Mouse (Mus musculus): ENCODE results near the gene Olfr507. TPM values are rescaled to one million over a fixed set of nuclear protein-coding genes. Genes with fewer than 3 reads are reported as not detected.

Gene Olfr507
- polyA plus RNA-seq, 1 experiment from 2014 or later: not detected

GRCm38 (mm10) chr7:108666118-108666517 is 44.5 kb downstream of the Olfr507 start, which contains the start of gene Olfr510:
TSS of gene Olfr510 (plus strand) at chr7:108666418.
- ATAC-seq (replicated peaks; ENCODE audit: extremely low read depth, insufficient read depth, low FRiP score): no peak

DNA sequence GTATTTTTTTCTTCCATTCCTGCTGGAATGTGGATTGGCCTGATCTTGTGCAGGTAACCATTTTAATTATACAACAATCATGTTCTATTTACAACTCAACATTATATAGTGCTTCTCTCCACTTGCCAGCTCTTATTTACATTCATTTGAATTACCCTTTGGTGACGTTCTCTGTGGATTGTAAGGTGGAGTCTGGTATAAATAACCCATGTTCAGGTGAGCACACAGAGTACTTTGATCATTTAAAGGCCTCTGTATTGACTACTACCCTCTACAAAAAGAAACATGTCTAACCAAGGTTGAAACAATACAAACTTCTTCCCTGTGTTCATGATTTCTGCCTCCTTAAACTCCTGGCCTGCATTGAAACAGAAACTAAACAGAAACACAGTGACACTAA is 49.4 kb downstream of the Olfr507 start:
- no peaks in the 10 kb centered on the region for H3K36me3 ChIP-seq (ENCODE audit: control insufficient read depth, insufficient read depth)
- no peaks in the 10 kb centered on the region for H3K4me1 ChIP-seq (ENCODE audit: control insufficient read depth, insufficient read depth, low read length)
- H3K27me3 ChIP-seq (ENCODE audit: control insufficient read depth, insufficient read depth, low read length): no peaks in the 10 kb centered on the region
- no peak overlapping the region for H3K27ac ChIP-seq (ENCODE audit: low read length)
- ATAC-seq (replicated peaks; ENCODE audit: extremely low read depth, insufficient read depth, low FRiP score): no peak
- H3K4me2 ChIP-seq (ENCODE audit: low read depth, low read length): no peak overlapping the region
- WGBS: 55% methylated on average over 1 of the region's 1 CpGs
- no peak overlapping the region for H3K4me3 ChIP-seq (ENCODE audit: low read length)
- H3K9me3 ChIP-seq (replicated peaks; ENCODE audit: control insufficient read depth, low read length): peaks cover 2% of the 10 kb centered on the region; the same call in 1 of the 2 replicates
- H3K9ac ChIP-seq (ENCODE audit: low read length): no peak overlapping the region

More at GRCm38 (mm10) chr7:108666118-108666517, 44.5 kb downstream of the Olfr507 start, which contains the start of gene Olfr510:
- Histone ChIP-seq H3K9me3 (replicated peaks; ENCODE audit: control insufficient read depth, low read length) (peaks cover 2% of the 10 kb centered on the region; the same call in 1 of the 2 replicates), H3K4me2 (ENCODE audit: low read depth, low read length) (no peak within 1 kb of the TSS), H3K4me1 (ENCODE audit: control insufficient read depth, insufficient read depth, low read length) (no peaks in the 10 kb centered on the region), H3K9ac (ENCODE audit: low read length) (no peak within 1 kb of the TSS), H3K4me3 (ENCODE audit: low read length) (no peak within 1 kb of the TSS), H3K27me3 (ENCODE audit: control insufficient read depth, insufficient read depth, low read length) (no peaks in the 10 kb centered on the region), H3K36me3 (ENCODE audit: control insufficient read depth, insufficient read depth) (no peaks in the 10 kb centered on the region), H3K27ac (ENCODE audit: low read length) (no peak within 1 kb of the TSS)
- 88% methylated on average over 1 of the region's 1 CpGs for WGBS

Other genes with a start within 250 kb of the Olfr507 start
- gene Olfr495, start 228.6 kb upstream of the Olfr507 start, polyA plus RNA-seq (2015; fragmentation: Nextera tagmentation; extraction: Ambion mirVana): not detected in 2 replicates
- gene Olfr497, start 201.4 kb upstream of the Olfr507 start, polyA plus RNA-seq (2015; fragmentation: Nextera tagmentation; extraction: Ambion mirVana): not detected in 2 replicates
- gene Olfr498, start 156.5 kb upstream of the Olfr507 start, polyA plus RNA-seq (2015; fragmentation: Nextera tagmentation; extraction: Ambion mirVana): not detected in 2 replicates
- not detected in 2 replicates for gene Olfr502, start 96.7 kb upstream of the Olfr507 start, polyA plus RNA-seq (2015; fragmentation: Nextera tagmentation; extraction: Ambion mirVana)
- gene Olfr503, start 77.3 kb upstream of the Olfr507 start, polyA plus RNA-seq (2015; fragmentation: Nextera tagmentation; extraction: Ambion mirVana): not detected in 2 replicates
- gene Olfr504, start 56.0 kb upstream of the Olfr507 start, polyA plus RNA-seq (2015; fragmentation: Nextera tagmentation; extraction: Ambion mirVana): not detected in 2 replicates
- gene Olfr506, start 11.0 kb upstream of the Olfr507 start, polyA plus RNA-seq (2015; fragmentation: Nextera tagmentation; extraction: Ambion mirVana): not detected in 2 replicates
- not detected in 2 replicates for gene Olfr508, start 8.2 kb downstream of the Olfr507 start, polyA plus RNA-seq (2015; fragmentation: Nextera tagmentation; extraction: Ambion mirVana)
- not detected in 2 replicates for gene Olfr509, start 30.1 kb downstream of the Olfr507 start, polyA plus RNA-seq (2015; fragmentation: Nextera tagmentation; extraction: Ambion mirVana)
- not detected in 2 replicates for gene Olfr510, start 44.6 kb downstream of the Olfr507 start, polyA plus RNA-seq (2015; fragmentation: Nextera tagmentation; extraction: Ambion mirVana)
- gene Olfr512, start 91.5 kb downstream of the Olfr507 start, polyA plus RNA-seq (2015; fragmentation: Nextera tagmentation; extraction: Ambion mirVana): not detected in 2 replicates
- not detected in 2 replicates for gene Olfr513, start 129.2 kb downstream of the Olfr507 start, polyA plus RNA-seq (2015; fragmentation: Nextera tagmentation; extraction: Ambion mirVana)
- not detected in 2 replicates for gene Olfr514, start 204.2 kb downstream of the Olfr507 start, polyA plus RNA-seq (2015; fragmentation: Nextera tagmentation; extraction: Ambion mirVana)
- gene Olfr516, start 228.7 kb downstream of the Olfr507 start, polyA plus RNA-seq (2015; fragmentation: Nextera tagmentation; extraction: Ambion mirVana): not detected in 2 replicates